Mouse (Mus musculus): ENCODE measurements around the gene Snx10.

DNA sequence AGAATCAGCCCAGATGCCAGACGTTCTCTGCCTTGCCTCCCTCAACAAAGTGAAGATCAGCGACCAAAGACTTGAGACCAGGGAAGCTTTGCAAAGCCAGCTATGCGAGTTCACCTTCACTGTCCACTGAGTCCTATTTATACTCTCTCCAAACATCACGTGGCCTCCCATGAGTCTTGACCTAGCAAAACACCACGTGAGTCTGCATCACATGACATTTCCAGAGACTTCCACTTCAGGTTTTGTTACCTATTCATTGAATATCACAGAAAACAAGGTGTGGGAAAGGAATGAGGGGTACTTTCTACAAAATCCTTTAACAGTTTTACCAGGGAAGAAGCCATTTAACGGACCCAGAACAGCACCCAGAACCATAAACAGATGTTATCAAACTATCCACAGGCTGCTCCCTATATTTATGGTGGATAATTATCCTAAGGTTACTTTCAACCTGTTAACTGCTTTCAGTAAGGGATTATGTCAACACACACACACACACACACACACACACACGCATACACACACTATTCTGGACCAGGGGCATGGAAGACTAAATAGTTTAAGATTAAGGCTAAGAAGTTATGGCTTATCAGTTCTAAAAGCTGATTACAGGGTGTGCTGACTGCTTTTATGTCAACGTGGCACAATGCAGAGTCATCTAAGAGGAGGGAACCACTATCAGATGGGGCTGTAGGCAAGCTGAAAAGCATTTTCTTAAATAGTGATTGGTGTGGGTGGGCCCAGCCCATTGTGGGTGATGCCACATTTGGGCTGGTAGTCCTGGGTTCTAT lies 26.2 kb upstream of the Snx10 start:
- TF ChIP-seq CTCF (IDR thresholded peaks at IDR 0.05; ENCODE audit: low read depth) (no peak), EP300 (optimal IDR thresholded peaks at IDR 0.05) (no peak)
